Mouse (Mus musculus) MEL (cell line): Measurements from ENCODE around the gene Sf1.

Source experiments
- CTCF ChIP-seq, 3 experiments: IDR thresholded peaks in 2 of 3; conservative IDR thresholded peaks in 1 of 3; 2 replicates each; pipeline ENCODE4 v1.5.1; 2011 to 2012; ENCODE audit warnings: low read length in 3 of 3, low read depth in 2 of 3, mild to moderate bottlenecking in 2 of 3, improper control_type of control experiment in 1 of 3, inconsistent platforms in 1 of 3, mixed read lengths in 1 of 3, moderate library complexity in 1 of 3; ENCODE audit not compliant: control insufficient read depth in 1 of 3, insufficient read depth in 1 of 3, poor library complexity in 1 of 3, severe bottlenecking in 1 of 3
- ELF1 ChIP-seq: IDR thresholded peaks from 2 replicates; pipeline ENCODE4 v1.6.1; 2014; ENCODE audit warnings: low read depth, mild to moderate bottlenecking, inconsistent platforms, low read length, improper control_type of control experiment, moderate library complexity
- GABPA ChIP-seq: IDR thresholded peaks from 2 replicates; pipeline ENCODE4 v1.6.1; 2012; ENCODE audit warnings: low read depth, mild to moderate bottlenecking, inconsistent platforms, low read length, improper control_type of control experiment, moderate library complexity
- MEF2A ChIP-seq: IDR thresholded peaks from 2 replicates; pipeline ENCODE4 v1.6.1; 2014; ENCODE audit warnings: low read depth, mild to moderate bottlenecking, inconsistent platforms, low read length, improper control_type of control experiment; ENCODE audit not compliant: poor library complexity, insufficient replicate concordance, severe bottlenecking; ENCODE audit errors: extremely low read depth
- MXI1 ChIP-seq: IDR thresholded peaks from 2 replicates; pipeline ENCODE4 v1.6.1; 2011; ENCODE audit warnings: mild to moderate bottlenecking, low read depth, low read length, improper control_type of control experiment
- POLR2A ChIP-seq, 2 experiments: IDR thresholded peaks; 2 replicates each; pipeline ENCODE4 v1.6.1; 2011 to 2012; ENCODE audit warnings: low read length in 2 of 2, mild to moderate bottlenecking in 2 of 2, control low read depth in 1 of 2, improper control_type of control experiment in 1 of 2, low read depth in 1 of 2, moderate library complexity in 1 of 2; ENCODE audit not compliant: control insufficient read depth in 1 of 2, insufficient read depth in 1 of 2, poor library complexity in 1 of 2
- TCF12 ChIP-seq: IDR thresholded peaks from 2 replicates; pipeline ENCODE4 v1.6.1; 2014; ENCODE audit warnings: low read depth, mild to moderate bottlenecking, inconsistent platforms, low read length, improper control_type of control experiment, moderate library complexity
- ZNF384 ChIP-seq: IDR thresholded peaks from 2 replicates; pipeline ENCODE4 v1.6.1; 2012; ENCODE audit warnings: low read depth, mild to moderate bottlenecking, inconsistent platforms, low read length, improper control_type of control experiment

- TF ChIP-seq CTCF (IDR thresholded peaks at IDR 0.05 in 2 of 3, conservative IDR thresholded peaks at IDR 0.05 in 1 of 3; ENCODE audit: control insufficient read depth in 1 of 3, insufficient read depth in 1 of 3, low read depth in 2 of 3, low read length in 3 of 3, poor library complexity in 1 of 3, severe bottlenecking in 1 of 3) (no peak), GABPA (no peak), POLR2A (IDR thresholded peaks at IDR 0.05; ENCODE audit: control insufficient read depth in 1 of 2, insufficient read depth in 1 of 2, low read depth in 1 of 2, low read length in 2 of 2, poor library complexity in 1 of 2) (no peak), TCF12 (no peak), ELF1 (no peak), MEF2A (no peak), ZNF384 (no peak), MXI1 (no peak)
Measured at GRCm38 (mm10) chr19:6336920-6337319, 26.6 kb upstream of the Sf1 start.
